Mouse (Mus musculus) left cerebral cortex, postnatal 14 days (tissue): Measurements from ENCODE around the gene Trpm5. TPM values are rescaled to one million over a fixed set of nuclear protein-coding genes. Genes with fewer than 3 reads are reported as not detected.

Experiments used
- DNase-seq, 2 experiments: peaks; one replicate each; pipeline ENCODE4 v3.0.0; 2021 to 2022; ENCODE audit warnings: low spot score in 2 of 2, mixed read lengths in 1 of 2
- intact Hi-C: fragments of 180-260 bp; cut with DNase I; formaldehyde crosslinking; loops from one replicate; pipeline ENCODE4 v1.15.1; 2025
- total RNA-seq, 2 experiments: library from RNA; stranded (reverse); gene quantifications; 2 replicates each; pipeline ENCODE4 v1.2.3; 2021

Gene Trpm5
- total RNA-seq, 2 experiments from 2014 or later = 0.19 TPM; not detected in 1

GRCm38 (mm10) chr7:143049841-143050816 lies 44.3 kb downstream of the Trpm5 start:
- DNase-seq = peak in 1 of 2 experiments; percentile 2
- intact Hi-C loops = no loop called here

GRCm38 (mm10) chr7:143049331-143049730 lies 45.1 kb downstream of the Trpm5 start:
- intact Hi-C loops = no loop called here
- DNase-seq = no peak

GRCm38 (mm10) chr7:143046358-143046757 lies 48.1 kb downstream of the Trpm5 start:
- no peak for DNase-seq
- intact Hi-C loops = no loop called here

- no peak for DNase-seq
- intact Hi-C loops = no loop called here
Observed at GRCm38 (mm10) chr7:143044826-143045206, 49.6 kb downstream of the Trpm5 start.

GRCm38 (mm10) chr7:143044049-143044825 lies 50.2 kb downstream of the Trpm5 start:
- intact Hi-C loops = no loop called here
- no peak for DNase-seq

GRCm38 (mm10) chr7:143042897-143043300 lies 51.5 kb downstream of the Trpm5 start:
- DNase-seq = no peak
- intact Hi-C loops = no loop called here

GRCm38 (mm10) chr7:143042089-143042488 lies 52.4 kb downstream of the Trpm5 start:
- intact Hi-C loops = no loop called here
- DNase-seq = no peak

GRCm38 (mm10) chr7:143041138-143041822 lies 53.2 kb downstream of the Trpm5 start:
- DNase-seq = no peak
- intact Hi-C loops = no loop called here

- DNase-seq = no peak
- intact Hi-C loops = no loop called here
Observed at GRCm38 (mm10) chr7:143040561-143040960, 53.9 kb downstream of the Trpm5 start.

- intact Hi-C loops = no loop called here
- no peak for DNase-seq
Observed at GRCm38 (mm10) chr7:143038174-143038931, 56.1 kb downstream of the Trpm5 start.

- intact Hi-C loops = no loop called here
- no peak for DNase-seq
Observed at GRCm38 (mm10) chr7:143037306-143037705, 57.1 kb downstream of the Trpm5 start.

GRCm38 (mm10) chr7:143036787-143037186 lies 57.7 kb downstream of the Trpm5 start:
- DNase-seq = no peak

GRCm38 (mm10) chr7:143034519-143035450 lies 59.7 kb downstream of the Trpm5 start:
- intact Hi-C loops = no loop called here
- no peak for DNase-seq

More at GRCm38 (mm10) chr7:143036787-143037186, 57.7 kb downstream of the Trpm5 start:
- intact Hi-C loops = no loop called here

GRCm38 (mm10) chr7:143034112-143034511 lies 60.3 kb downstream of the Trpm5 start:
- DNase-seq = no peak
- intact Hi-C loops = no loop called here

- intact Hi-C loops = no loop called here
- peak in 1 of 2 experiments; percentile 32 for DNase-seq
Observed at GRCm38 (mm10) chr7:143033581-143033980, 60.9 kb downstream of the Trpm5 start.

- no peak for DNase-seq
- intact Hi-C loops = no loop called here
Observed at GRCm38 (mm10) chr7:143031816-143032215, 62.6 kb downstream of the Trpm5 start.

- DNase-seq = no peak
- intact Hi-C loops = no loop called here
Observed at GRCm38 (mm10) chr7:143027196-143027595, 67.2 kb downstream of the Trpm5 start.

- DNase-seq = no peak
- intact Hi-C loops = no loop called here
Observed at GRCm38 (mm10) chr7:143025496-143025895, 68.9 kb downstream of the Trpm5 start.
